Mouse (Mus musculus): Measurements from ENCODE around the gene Igf2r.

The Igf2r gene

GRCm38 (mm10) chr17:12782861-12783847 lies 13.7 kb upstream of the Igf2r start:
- no peak for DNase-seq (ENCODE audit: low read depth, low spot score)

GRCm38 (mm10) chr17:12781101-12781500 lies 11.6 kb upstream of the Igf2r start:
- no peak for DNase-seq (ENCODE audit: low read depth, low spot score)

GRCm38 (mm10) chr17:12780125-12780524 lies 10.7 kb upstream of the Igf2r start:
- no peak for DNase-seq (ENCODE audit: low read depth, low spot score)

GRCm38 (mm10) chr17:12779442-12779841 lies 10.0 kb upstream of the Igf2r start:
- no peak for DNase-seq (ENCODE audit: low read depth, low spot score)

- no peak for DNase-seq (ENCODE audit: low read depth, low spot score)
Measured at GRCm38 (mm10) chr17:12773956-12774355, 4.5 kb upstream of the Igf2r start.

- no peak for DNase-seq (ENCODE audit: low read depth, low spot score)
Measured at GRCm38 (mm10) chr17:12770500-12770899, 1.0 kb upstream of the Igf2r start.

GRCm38 (mm10) chr17:12768415-12769379 lies 767 bp downstream of the Igf2r start:
- DNase-seq (ENCODE audit: low read depth, low spot score) = no peak

GRCm38 (mm10) chr17:12767294-12767852 lies 2.1 kb downstream of the Igf2r start:
- DNase-seq (ENCODE audit: low read depth, low spot score) = no peak

GRCm38 (mm10) chr17:12763412-12763811 lies 6.1 kb downstream of the Igf2r start:
- no peak for DNase-seq (ENCODE audit: low read depth, low spot score)

- no peak for DNase-seq (ENCODE audit: low read depth, low spot score)
Measured at GRCm38 (mm10) chr17:12760355-12761146, 8.9 kb downstream of the Igf2r start.

GRCm38 (mm10) chr17:12759646-12760074 lies 9.8 kb downstream of the Igf2r start:
- DNase-seq (ENCODE audit: low read depth, low spot score) = no peak

- DNase-seq (ENCODE audit: low read depth, low spot score) = no peak
Measured at GRCm38 (mm10) chr17:12758701-12759455, 10.6 kb downstream of the Igf2r start.

GRCm38 (mm10) chr17:12757990-12758389 lies 11.5 kb downstream of the Igf2r start:
- no peak for DNase-seq (ENCODE audit: low read depth, low spot score)

GRCm38 (mm10) chr17:12757161-12757560 lies 12.3 kb downstream of the Igf2r start:
- no peak for DNase-seq (ENCODE audit: low read depth, low spot score)

GRCm38 (mm10) chr17:12755951-12756350 lies 13.5 kb downstream of the Igf2r start:
- no peak for DNase-seq (ENCODE audit: low read depth, low spot score)

- DNase-seq (ENCODE audit: low read depth, low spot score) = no peak
Measured at GRCm38 (mm10) chr17:12755146-12755545, 14.3 kb downstream of the Igf2r start.

- DNase-seq (ENCODE audit: low read depth, low spot score) = no peak
Measured at GRCm38 (mm10) chr17:12754243-12755007, 15.0 kb downstream of the Igf2r start.

GRCm38 (mm10) chr17:12753050-12753449 lies 16.4 kb downstream of the Igf2r start:
- DNase-seq (ENCODE audit: low read depth, low spot score) = no peak

- no peak for DNase-seq (ENCODE audit: low read depth, low spot score)
Measured at GRCm38 (mm10) chr17:12751641-12752040, 17.8 kb downstream of the Igf2r start.

Data from retina, postnatal 7 days (tissue).